Mouse (Mus musculus) embryonic facial prominence, embryonic 15.5 days (tissue): ENCODE data around the gene Krt32. TPM values are rescaled to one million over a fixed set of nuclear protein-coding genes. Genes with fewer than 3 reads are reported as not detected.

Experiments used
- ATAC-seq: fragments of 200-750 bp; cut with Nextera tagmentation; 2 replicates; pipeline ENCODE4 v1.8.0; 2017; ENCODE audit warnings: low read depth, moderate TSS enrichment; ENCODE audit not compliant: insufficient number of reproducible peaks, low FRiP score, low TSS enrichment
- H3K27ac ChIP-seq: fragments of 300-500 bp; sonication (generic); replicated peaks from 2 replicates; pipeline ENCODE4 v1.5.1; 2015; ENCODE audit warnings: mild to moderate bottlenecking, inconsistent platforms
- H3K27me3 ChIP-seq: fragments of 300-500 bp; sonication (generic); 2 replicates; pipeline ENCODE4 v1.6.1; 2015; ENCODE audit warnings: inconsistent platforms
- H3K36me3 ChIP-seq: fragments of 300-500 bp; sonication (generic); 2 replicates; pipeline ENCODE4 v1.6.1; 2015; ENCODE audit warnings: mild to moderate bottlenecking, inconsistent platforms
- H3K4me1 ChIP-seq: fragments of 300-500 bp; sonication (generic); 2 replicates; pipeline ENCODE4 v1.6.1; 2015; ENCODE audit warnings: inconsistent platforms
- H3K4me2 ChIP-seq: fragments of 300-500 bp; sonication (generic); replicated peaks from 2 replicates; pipeline ENCODE4 v1.6.1; 2015; ENCODE audit warnings: mild to moderate bottlenecking, inconsistent platforms
- H3K4me3 ChIP-seq: fragments of 300-500 bp; sonication (generic); replicated peaks from 2 replicates; pipeline ENCODE4 v1.5.1; 2015; ENCODE audit warnings: mild to moderate bottlenecking, inconsistent platforms
- H3K9ac ChIP-seq: fragments of 300-500 bp; sonication (generic); 2 replicates; pipeline ENCODE4 v1.6.1; 2015; ENCODE audit warnings: inconsistent platforms
- H3K9me3 ChIP-seq: fragments of 300-500 bp; sonication (generic); replicated peaks from 2 replicates; pipeline ENCODE4 v1.6.1; 2016; ENCODE audit warnings: inconsistent platforms
- WGBS: fragments of 180-500 bp; shearing (Covaris S2); methylation state at CpG from one replicate; pipeline ENCODE4 v1.1.7; 2015; 5-methylcytosine and 5-hydroxymethylcytosine counted together
- polyA plus RNA-seq: library from polyadenylated mRNA; unstranded; fragments of >200 nt; fragmentation: Nextera tagmentation; extraction: Ambion mirVana; gene quantifications from 2 replicates; pipeline ENCODE4 v1.2.1, GENCODE M21; 2015

Gene Krt32
- polyA plus RNA-seq, 1 experiment from 2014 or later, result 6.4 TPM

GRCm38 (mm10) chr11:100100391-100100790 lies 12.4 kb upstream of the Krt32 start:
- Histone ChIP-seq H3K9ac (no peak overlapping the region), H3K4me3 (no peak overlapping the region), H3K4me2 (no peak overlapping the region), H3K4me1 (no peaks in the 10 kb centered on the region), H3K9me3 (no peaks in the 10 kb centered on the region), H3K27ac (no peak overlapping the region), H3K36me3 (no peaks in the 10 kb centered on the region), H3K27me3 (no peaks in the 10 kb centered on the region)
- 63% methylated on average over 4 of the region's 4 CpGs for WGBS
- ATAC-seq, result no peak

- Histone ChIP-seq H3K9me3 (no peaks in the 10 kb centered on the region), H3K9ac (no peak overlapping the region), H3K4me2 (no peak overlapping the region), H3K4me3 (no peak overlapping the region), H3K27me3 (no peaks in the 10 kb centered on the region), H3K4me1 (no peaks in the 10 kb centered on the region), H3K27ac (no peak overlapping the region), H3K36me3 (no peaks in the 10 kb centered on the region)
- WGBS, result 63% methylated on average over 9 of the region's 9 CpGs
- ATAC-seq, result no peak
Observed at GRCm38 (mm10) chr11:100097819-100098218, 9.8 kb upstream of the Krt32 start.

- Histone ChIP-seq H3K27ac (no peak within 1 kb of the TSS), H3K9me3 (no peaks in the 10 kb centered on the region), H3K4me2 (no peak within 1 kb of the TSS), H3K9ac (no peak within 1 kb of the TSS), H3K27me3 (no peaks in the 10 kb centered on the region), H3K36me3 (no peaks in the 10 kb centered on the region), H3K4me3 (no peak within 1 kb of the TSS), H3K4me1 (no peaks in the 10 kb centered on the region)
- 78% methylated on average over 9 of the region's 9 CpGs for WGBS
- ATAC-seq, result no peak
Observed at GRCm38 (mm10) chr11:100096141-100096540, 8.1 kb upstream of the Krt32 start, which contains the start of gene Krt35. Gene Krt35 (minus strand): TSS chr11:100096241.

GRCm38 (mm10) chr11:100088378-100089025 lies 476 bp upstream of the Krt32 start:
- WGBS, result 66% methylated on average over 7 of the region's 7 CpGs
- Histone ChIP-seq H3K9me3 (no peaks in the 10 kb centered on the region), H3K9ac (no peak overlapping the region), H3K36me3 (no peaks in the 10 kb centered on the region), H3K4me3 (no peak overlapping the region), H3K27me3 (no peaks in the 10 kb centered on the region), H3K4me1 (no peaks in the 10 kb centered on the region), H3K4me2 (no peak overlapping the region), H3K27ac (no peak overlapping the region)
- no peak for ATAC-seq

- H3K4me2 ChIP-seq, result no peak overlapping the region
- H3K9me3 ChIP-seq, result no peaks in the 10 kb centered on the region
- no peak overlapping the region for H3K9ac ChIP-seq
- 0 out of 2 replicates have a peak, but pooled peaks cover 5% of the 10 kb centered on the region for H3K4me1 ChIP-seq
- H3K27ac ChIP-seq, result peak overlapping the region; percentile 60
- H3K36me3 ChIP-seq, result no peaks in the 10 kb centered on the region
- 52% methylated on average over 1 of the region's 1 CpGs for WGBS
- H3K4me3 ChIP-seq, result no peak overlapping the region
- H3K27me3 ChIP-seq, result no peaks in the 10 kb centered on the region
- ATAC-seq, result peak; percentile 24; the same call in 1 of the 2 replicates
Observed at GRCm38 (mm10) chr11:100073873-100074272, 14.2 kb downstream of the Krt32 start.

- H3K4me1 ChIP-seq, result no peaks in the 10 kb centered on the region
- H3K4me2 ChIP-seq, result no peak overlapping the region
- H3K27me3 ChIP-seq, result no peaks in the 10 kb centered on the region
- H3K4me3 ChIP-seq, result no peak overlapping the region
- no peaks in the 10 kb centered on the region for H3K9me3 ChIP-seq
- H3K36me3 ChIP-seq, result no peaks in the 10 kb centered on the region
- no peak for ATAC-seq
- 63% methylated on average over 17 of the region's 17 CpGs for WGBS
- no peak overlapping the region for H3K9ac ChIP-seq
- H3K27ac ChIP-seq, result peak overlapping the region; percentile 68
Observed at GRCm38 (mm10) chr11:100067293-100068036, 20.6 kb downstream of the Krt32 start.

GRCm38 (mm10) chr11:100066236-100067010 lies 21.6 kb downstream of the Krt32 start:
- Histone ChIP-seq H3K36me3 (no peaks in the 10 kb centered on the region), H3K4me1 (no peaks in the 10 kb centered on the region), H3K27ac (peak overlapping the region; percentile 48), H3K27me3 (no peaks in the 10 kb centered on the region), H3K9me3 (no peaks in the 10 kb centered on the region), H3K4me2 (no peak overlapping the region), H3K9ac (no peak overlapping the region), H3K4me3 (no peak overlapping the region)
- no peak for ATAC-seq
- WGBS, result 55% methylated on average over 12 of the region's 12 CpGs

GRCm38 (mm10) chr11:100058875-100059274 lies 29.2 kb downstream of the Krt32 start:
- H3K4me3 ChIP-seq, result no peak overlapping the region
- H3K4me1 ChIP-seq, result no peaks in the 10 kb centered on the region
- WGBS, result 71% methylated on average over 8 of the region's 8 CpGs
- H3K9me3 ChIP-seq, result no peaks in the 10 kb centered on the region
- H3K9ac ChIP-seq, result no peak overlapping the region
- no peaks in the 10 kb centered on the region for H3K36me3 ChIP-seq
- H3K27me3 ChIP-seq, result no peaks in the 10 kb centered on the region
- H3K27ac ChIP-seq, result no peak overlapping the region
- no peak overlapping the region for H3K4me2 ChIP-seq
- no peak for ATAC-seq

- 59% methylated on average over 9 of the region's 9 CpGs for WGBS
- Histone ChIP-seq H3K27ac (no peak overlapping the region; the same call in 1 of the 2 replicates), H3K4me3 (no peak overlapping the region), H3K27me3 (no peaks in the 10 kb centered on the region), H3K4me2 (no peak overlapping the region), H3K9me3 (no peaks in the 10 kb centered on the region), H3K4me1 (no peaks in the 10 kb centered on the region), H3K9ac (no peak overlapping the region), H3K36me3 (no peaks in the 10 kb centered on the region)
- ATAC-seq, result no peak
Observed at GRCm38 (mm10) chr11:100055686-100056655, 32.1 kb downstream of the Krt32 start.

- no peaks in the 10 kb centered on the region for H3K9me3 ChIP-seq
- H3K27ac ChIP-seq, result no peak within 1 kb of the TSS
- no peaks in the 10 kb centered on the region for H3K4me1 ChIP-seq
- 80% methylated on average over 3 of the region's 3 CpGs for WGBS
- no peaks in the 10 kb centered on the region for H3K36me3 ChIP-seq
- ATAC-seq, result no peak
- no peak within 1 kb of the TSS for H3K9ac ChIP-seq
- no peak within 1 kb of the TSS for H3K4me3 ChIP-seq
- H3K4me2 ChIP-seq, result no peak within 1 kb of the TSS
- H3K27me3 ChIP-seq, result no peaks in the 10 kb centered on the region
Observed at GRCm38 (mm10) chr11:100050451-100050850, 37.6 kb downstream of the Krt32 start, which contains the start of gene Krt31. Gene Krt31 (minus strand): TSS chr11:100050551.
